31 mouse cellular contexts compared by ENCODE assay signal in the genomic region with DNA sequence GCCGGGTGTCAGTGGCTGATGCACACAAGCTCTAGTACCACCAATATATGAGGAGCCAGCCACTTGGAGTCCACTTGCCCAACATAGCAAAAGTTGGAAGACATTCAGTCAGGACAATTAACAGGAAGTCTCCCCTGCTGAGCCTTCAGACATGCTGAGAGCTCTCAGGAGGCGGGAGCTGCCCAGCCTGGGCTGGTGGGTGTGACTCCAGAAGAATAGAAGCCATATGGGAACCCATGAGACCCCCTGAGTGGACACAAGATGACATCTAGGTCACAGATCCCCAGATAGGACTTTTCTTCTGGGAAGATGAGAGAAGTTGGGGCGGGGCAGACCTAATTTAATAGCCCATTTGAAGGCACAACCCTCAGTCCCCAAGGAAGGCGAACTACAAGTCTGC. TPM values are rescaled to one million over a fixed set of nuclear protein-coding genes. Genes with fewer than 3 reads are reported as not detected.
DNase-seq lines count a peak whose midpoint lies in the region; ATAC-seq lines count a peak whose summit lies in the region.
"Had no signal": no experiment of that assay in that cellular context is flagged by ENCODE, and none has a peak within 500 bp of the region (broad histone marks: within the 10 kb centered on the region; RNA-seq: fewer than 3 reads in every experiment).

No protein-coding gene starts in this region.

- H3K4me2 ChIP-seq in heart, embryonic 13.5 days = no peak overlapping the region
- no peak overlapping the region for H3K4me2 ChIP-seq in neural tube, embryonic 13.5 days
- H3K4me2 ChIP-seq in liver, embryonic 11.5 days = no peak overlapping the region
- H3K4me2 ChIP-seq: hindbrain, embryonic 13.5 days; liver, embryonic 13.5 days; midbrain, embryonic 13.5 days had no signal

- no peaks in the 10 kb centered on the region for H3K9me3 ChIP-seq in heart, embryonic 13.5 days
- no peaks in the 10 kb centered on the region for H3K9me3 ChIP-seq in neural tube, embryonic 13.5 days
- H3K9me3 ChIP-seq in liver, embryonic 11.5 days (ENCODE audit: control insufficient read depth, low read length) = no peaks in the 10 kb centered on the region
- H3K9me3 ChIP-seq: hindbrain, embryonic 13.5 days; liver, embryonic 13.5 days; megakaryocyte, embryonic 14.5 days; midbrain, embryonic 13.5 days had no signal

- no peak for DNase-seq in heart, postnatal 14 days
- no peak for DNase-seq in neural tube, embryonic 10.5 days (ENCODE audit: extremely low spot score, low spot score)
- peak; percentile 86 for DNase-seq in ES-CJ7 (ENCODE audit: low read depth, low spot score)
- no peak for DNase-seq in liver, embryonic 11.5 days (ENCODE audit: low spot score)
- DNase-seq in gastrocnemius, postnatal 14 days = no peak
- DNase-seq: adrenal gland, postnatal 25 days; cerebellum, adult 18-20 months; cerebellum, postnatal 10 days; gastrocnemius, postnatal 36 days; heart, adult 2 months; kidney, adult 9 months; kidney, postnatal 10 days; liver, embryonic 13.5 days; lung, adult 18-20 months; lung, postnatal 4 days; right cerebral cortex, postnatal 4 days; thymus, postnatal 4 days had no signal

- H3K4me3 ChIP-seq in heart, embryonic 13.5 days = no peak overlapping the region
- no peak overlapping the region for H3K4me3 ChIP-seq in neural tube, embryonic 13.5 days
- H3K4me3 ChIP-seq in liver, embryonic 11.5 days (ENCODE audit: low read depth, low read length) = no peak overlapping the region
- H3K4me3 ChIP-seq: heart, adult 2 months; hindbrain, embryonic 13.5 days; left cerebral cortex, adult 2 months; liver, embryonic 13.5 days; megakaryocyte, embryonic 14.5 days; midbrain, embryonic 13.5 days had no signal

- H3K4me1 ChIP-seq in heart, embryonic 13.5 days = peaks cover 34% of the 10 kb centered on the region
- H3K4me1 ChIP-seq in neural tube, embryonic 13.5 days (replicated peaks) = peaks cover 36% of the 10 kb centered on the region
- H3K4me1 ChIP-seq in liver, embryonic 11.5 days (replicated peaks; ENCODE audit: control insufficient read depth, insufficient read depth, low read length) = peaks cover 30% of the 10 kb centered on the region

- no peaks in the 10 kb centered on the region for H3K36me3 ChIP-seq in heart, embryonic 13.5 days
- H3K36me3 ChIP-seq in neural tube, embryonic 13.5 days = no peaks in the 10 kb centered on the region
- H3K36me3 ChIP-seq in liver, embryonic 11.5 days (ENCODE audit: control insufficient read depth, insufficient read depth, low read length) = no peaks in the 10 kb centered on the region
- H3K36me3 ChIP-seq: hindbrain, embryonic 13.5 days; liver, embryonic 13.5 days; midbrain, embryonic 13.5 days had no signal

- H3K27me3 ChIP-seq in heart, embryonic 13.5 days (replicated peaks) = no peaks in the 10 kb centered on the region
- H3K27me3 ChIP-seq in neural tube, embryonic 13.5 days = no peaks in the 10 kb centered on the region
- H3K27me3 ChIP-seq in liver, embryonic 11.5 days (replicated peaks; ENCODE audit: control insufficient read depth, insufficient read depth, low read length) = no peaks in the 10 kb centered on the region
- H3K27me3 ChIP-seq: hindbrain, embryonic 13.5 days; liver, embryonic 13.5 days; megakaryocyte, embryonic 14.5 days; midbrain, embryonic 13.5 days; Patski had no signal

- intact Hi-C loops in heart, postnatal 14 days (cut with DNase I) = no loop called here
- intact Hi-C loops in gastrocnemius, postnatal 14 days (cut with DNase I; ENCODE audit: low total_unique reads) = no loop called here

- H3K27ac ChIP-seq in heart, embryonic 13.5 days (replicated peaks) = no peak overlapping the region
- H3K27ac ChIP-seq in neural tube, embryonic 13.5 days (replicated peaks) = no peak overlapping the region; the same call in 1 of the 2 replicates
- no peak overlapping the region for H3K27ac ChIP-seq in liver, embryonic 11.5 days (ENCODE audit: low read depth, low read length)
- H3K27ac ChIP-seq: heart, adult 2 months; hindbrain, embryonic 13.5 days; liver, embryonic 13.5 days; midbrain, embryonic 13.5 days; stomach, postnatal 0 days had no signal

- 0 out of 2 replicates have a peak overlapping the region, but pooled peaks have one; percentile 28 for H3K9ac ChIP-seq in heart, embryonic 13.5 days
- 0 out of 2 replicates have a peak overlapping the region, but pooled peaks have one; percentile 68 for H3K9ac ChIP-seq in neural tube, embryonic 13.5 days
- H3K9ac ChIP-seq in liver, embryonic 11.5 days (ENCODE audit: low read depth, low read length) = no peak overlapping the region
- H3K9ac ChIP-seq: liver, embryonic 13.5 days had no signal

- 69% methylated on average over 4 of the region's 4 CpGs for WGBS in heart, embryonic 13.5 days
- WGBS in neural tube, embryonic 13.5 days = 43% methylated on average over 4 of the region's 4 CpGs
- WGBS in liver, embryonic 11.5 days = 81% methylated on average over 4 of the region's 4 CpGs

- ATAC-seq in heart, embryonic 13.5 days (ENCODE audit: extremely low read depth, insufficient number of reproducible peaks, low FRiP score, low TSS enrichment) = no peak
- no peak for ATAC-seq in neural tube, embryonic 13.5 days (ENCODE audit: low read depth)
- ATAC-seq in liver, embryonic 11.5 days (replicated peaks; ENCODE audit: low FRiP score) = no peak
- ATAC-seq: CD4-positive, CD25-positive, alpha-beta regulatory T cell, adult 4 months; forebrain, embryonic 14.5 days; intestine, postnatal 0 days; lung, postnatal 0 days; midbrain, embryonic 13.5 days; Patski had no signal

RNA-seq across cellular contexts. Expression of a gene that starts 1.3 kb away (rescaled TPM):
- 15.4 and 17.6 TPM in 2 replicates for polyA plus RNA-seq in heart, embryonic 13.5 days (2015; fragmentation: Nextera tagmentation; extraction: Ambion mirVana)
- total RNA-seq in heart, postnatal 14 days (2021) = 10 to 100 TPM; 36.4 to 38.5 TPM
- polyA plus RNA-seq in neural tube, embryonic 13.5 days (2015; fragmentation: Nextera tagmentation; extraction: Ambion mirVana) = 6.5 and 7.3 TPM in 2 replicates
- polyA plus RNA-seq in liver, embryonic 11.5 days (2014; fragmentation: Nextera tagmentation; extraction: Ambion mirVana) = 18.3 and 20.9 TPM in 2 replicates
- total RNA-seq in gastrocnemius, postnatal 14 days (2021) = 10 to 100 TPM; 12.3 to 14.7 TPM

RNA-seq across cellular contexts. Expression of a gene that starts 41.0 kb away (rescaled TPM):
- 33.3 and 39.0 TPM in 2 replicates for polyA plus RNA-seq in heart, embryonic 13.5 days (2015; fragmentation: Nextera tagmentation; extraction: Ambion mirVana)
- 10 to 100 TPM; 11.5 to 12.5 TPM for total RNA-seq in heart, postnatal 14 days (2021)
- 98.7 and 116 TPM in 2 replicates for polyA plus RNA-seq in neural tube, embryonic 13.5 days (2015; fragmentation: Nextera tagmentation; extraction: Ambion mirVana)
- polyA plus RNA-seq in liver, embryonic 11.5 days (2014; fragmentation: Nextera tagmentation; extraction: Ambion mirVana) = 41.4 and 44.7 TPM in 2 replicates
- total RNA-seq in gastrocnemius, postnatal 14 days (2021) = 10 to 100 TPM; 11.5 to 12.9 TPM

RNA-seq across cellular contexts. Expression of a gene that starts 41.3 kb away (rescaled TPM):
- polyA plus RNA-seq in heart, embryonic 13.5 days (2015; fragmentation: Nextera tagmentation; extraction: Ambion mirVana) = 0.03 and 0.05 TPM in 2 replicates
- under 1 TPM; 0.05 to 0.07 TPM for total RNA-seq in heart, postnatal 14 days (2021)
- polyA plus RNA-seq in neural tube, embryonic 13.5 days (2015; fragmentation: Nextera tagmentation; extraction: Ambion mirVana) = 14.0 and 14.3 TPM in 2 replicates
- polyA plus RNA-seq in liver, embryonic 11.5 days (2014; fragmentation: Nextera tagmentation; extraction: Ambion mirVana) = 0.12 and 0.31 TPM in 2 replicates
- total RNA-seq in gastrocnemius, postnatal 14 days (2021) = under 1 TPM; 0.10 to 0.13 TPM
- polyA plus RNA-seq: CD4-positive, CD25-positive, alpha-beta regulatory T cell, adult 4 months; heart, embryonic 14.5 days; stomach, postnatal 0 days; thymus, postnatal 0 days had no signal

RNA-seq across cellular contexts. Expression of a gene that starts 50.3 kb away (rescaled TPM):
- 11.4 and 11.7 TPM in 2 replicates for polyA plus RNA-seq in heart, embryonic 13.5 days (2015; fragmentation: Nextera tagmentation; extraction: Ambion mirVana)
- total RNA-seq in heart, postnatal 14 days (2021) = 10 to 100 TPM; 13.1 to 14.7 TPM
- polyA plus RNA-seq in neural tube, embryonic 13.5 days (2015; fragmentation: Nextera tagmentation; extraction: Ambion mirVana) = 19.9 and 20.9 TPM in 2 replicates
- 15.5 and 16.1 TPM in 2 replicates for polyA plus RNA-seq in liver, embryonic 11.5 days (2014; fragmentation: Nextera tagmentation; extraction: Ambion mirVana)
- 10 to 100 TPM; 12.0 to 12.3 TPM for total RNA-seq in gastrocnemius, postnatal 14 days (2021)

RNA-seq across cellular contexts. Expression of a gene that starts 50.5 kb away (rescaled TPM):
- polyA plus RNA-seq in heart, embryonic 13.5 days (2015; fragmentation: Nextera tagmentation; extraction: Ambion mirVana) = 5.8 and 6.5 TPM in 2 replicates
- total RNA-seq in heart, postnatal 14 days (2021) = 10 to 100 TPM in 1 of 2 experiments, 1 to 10 TPM in 1; 9.5 to 11.0 TPM
- polyA plus RNA-seq in neural tube, embryonic 13.5 days (2015; fragmentation: Nextera tagmentation; extraction: Ambion mirVana) = 31.7 and 32.4 TPM in 2 replicates
- polyA plus RNA-seq in liver, embryonic 11.5 days (2014; fragmentation: Nextera tagmentation; extraction: Ambion mirVana) = 2.0 and 2.4 TPM in 2 replicates
- total RNA-seq in gastrocnemius, postnatal 14 days (2021) = 1 to 10 TPM; 4.7 to 5.4 TPM

Comparison
In these comparisons a context has a peak if more than half of its experiments do, and no peak if none do; other contexts are left out.
1. RNA of a gene that starts 41.3 kb away (polyA plus RNA-seq): 14.0 to 14.3 TPM in neural tube, embryonic 13.5 days; 0.12 to 0.31 TPM in liver, embryonic 11.5 days and 0.03 to 0.05 TPM in heart, embryonic 13.5 days; every median in the first group is over 10 times any median in the second.